Mouse (Mus musculus): ENCODE results near the gene Lbhd2. TPM values are rescaled to one million over a fixed set of nuclear protein-coding genes. Genes with fewer than 3 reads are reported as not detected.

Gene Lbhd2
- total and polyA plus RNA-seq, 3 experiments: not detected

DNA sequence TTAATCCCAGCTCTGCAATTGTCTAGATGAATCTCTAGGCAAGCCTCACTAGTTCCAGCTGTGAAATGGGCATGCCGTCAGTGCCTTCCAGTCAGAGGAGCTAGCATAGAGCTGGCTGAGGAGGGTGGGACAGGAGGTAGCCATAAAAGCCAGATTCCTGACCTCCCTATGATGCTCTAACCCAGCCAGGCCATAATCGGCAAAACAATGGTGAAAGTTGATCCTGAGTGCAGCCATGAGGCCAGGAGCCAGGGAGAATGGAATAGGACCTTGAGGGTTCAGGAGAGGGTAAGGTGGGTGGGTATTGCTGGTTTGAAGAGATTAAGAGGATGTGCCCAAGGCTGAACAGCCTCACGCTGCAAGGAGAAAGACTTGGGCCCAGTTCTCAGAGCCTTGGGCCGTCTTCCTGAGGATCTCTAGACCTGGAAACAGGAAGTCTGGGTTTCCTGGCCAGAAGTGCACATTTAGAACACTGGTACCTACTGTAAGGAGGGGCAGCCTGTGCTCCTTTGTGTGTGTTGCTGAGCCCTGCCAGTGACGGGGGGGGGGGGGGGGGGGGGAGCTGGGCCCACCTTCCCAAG is 26.2 kb downstream of the Lbhd2 start:
- Histone ChIP-seq H3K4me2 (ENCODE audit: insufficient read depth, low read depth, poor library complexity, severe bottlenecking) (no peak overlapping the region), H3K79me2 (replicated peaks; ENCODE audit: control insufficient read depth, extremely low read depth, insufficient read depth, poor library complexity, severe bottlenecking) (no peaks in the 10 kb centered on the region), H3K4me1 (ENCODE audit: control insufficient read depth in 1 of 2, insufficient read depth in 2 of 2) (peaks cover 37 to 79% of the 10 kb centered on the region in 2 experiments), H3K9me3 (replicated peaks; ENCODE audit: low read length) (peaks cover 8% of the 10 kb centered on the region), H3K9ac (ENCODE audit: insufficient read depth, low read depth) (no peak overlapping the region), H3K27me3 (replicated peaks) (peaks cover 41% of the 10 kb centered on the region), H3K36me3 (replicated peaks in 1 of 2; ENCODE audit: control insufficient read depth in 1 of 2, insufficient read depth in 1 of 2, low read length in 1 of 2) (no peaks in the 10 kb centered on the region), H3K27ac (ENCODE audit: insufficient read depth, low read depth) (no peak overlapping the region), H3K4me3 (replicated peaks in 1 of 3; ENCODE audit: low read depth in 2 of 3, low read length in 2 of 3, poor library complexity in 1 of 3) (no peak overlapping the region)
- TF ChIP-seq CHD2 (IDR thresholded peaks at IDR 0.05; ENCODE audit: low read length) (no peak), GABPA (IDR thresholded peaks at IDR 0.05; ENCODE audit: insufficient replicate concordance, low read depth, low read length) (no peak), MAZ (IDR thresholded peaks at IDR 0.05; ENCODE audit: low read depth, low read length) (no peak), RCOR1 (conservative IDR thresholded peaks at IDR 0.05; ENCODE audit: low read depth, low read length) (no peak)
- DNase-seq (ENCODE audit: extremely low read depth): no peak
- dilution Hi-C loops (cut with MboI; ENCODE audit: extremely low pct_ligation_motif_present, extremely low pct_unique_long_range_greater_than_20kb, low sequenced_read_pairs): no loop called here
- in situ Hi-C loops (cut with MboI; ENCODE audit: low pct_ligation_motif_present, low pct_unique_long_range_greater_than_20kb, low sequenced_read_pairs): no loop called here

GRCm38 (mm10) chr12:111434164-111434744 is 27.6 kb downstream of the Lbhd2 start:
- H3K9me3 ChIP-seq (replicated peaks; ENCODE audit: low read length): no peaks in the 10 kb centered on the region
- no peak overlapping the region for H3K4me3 ChIP-seq (replicated peaks in 1 of 3; ENCODE audit: low read depth in 2 of 3, low read length in 2 of 3, poor library complexity in 1 of 3)
- H3K4me2 ChIP-seq (ENCODE audit: insufficient read depth, low read depth, poor library complexity, severe bottlenecking): no peak overlapping the region
- H3K27me3 ChIP-seq (replicated peaks): peaks cover 34% of the 10 kb centered on the region
- H3K9ac ChIP-seq (ENCODE audit: insufficient read depth, low read depth): no peak overlapping the region
- TF ChIP-seq PAX5 (IDR thresholded peaks at IDR 0.05; ENCODE audit: low read length) (no peak), ELF1 (IDR thresholded peaks at IDR 0.05; ENCODE audit: low read depth, low read length) (no peak), RAD21 (IDR thresholded peaks at IDR 0.05; ENCODE audit: low read depth, low read length) (no peak), MAX (IDR thresholded peaks at IDR 0.05; ENCODE audit: low read length) (no peak), SIN3A (IDR thresholded peaks at IDR 0.05; ENCODE audit: low read length) (no peak), HCFC1 (IDR thresholded peaks at IDR 0.05; ENCODE audit: low read depth, low read length) (no peak), CHD2 (IDR thresholded peaks at IDR 0.05; ENCODE audit: low read length) (no peak), USF2 (conservative IDR thresholded peaks at IDR 0.05; ENCODE audit: low read depth, low read length) (no peak), MAZ (IDR thresholded peaks at IDR 0.05; ENCODE audit: low read depth, low read length) (no peak), BHLHE40 (IDR thresholded peaks at IDR 0.05; ENCODE audit: low read depth, low read length) (no peak), KAT2A (IDR thresholded peaks at IDR 0.05; ENCODE audit: insufficient replicate concordance, low read length) (no peak), NRF1 (IDR thresholded peaks at IDR 0.05; ENCODE audit: low read depth, low read length) (no peak), MAFK (IDR thresholded peaks at IDR 0.05; ENCODE audit: insufficient replicate concordance, low read length) (no peak), CTCF (conservative IDR thresholded peaks at IDR 0.05 in 1 of 2, IDR thresholded peaks at IDR 0.05 in 1 of 2; ENCODE audit: low read depth in 2 of 2, low read length in 2 of 2) (no peak), CHD1 (IDR thresholded peaks at IDR 0.05; ENCODE audit: low read depth, low read length) (no peak)
- no peak overlapping the region for H3K27ac ChIP-seq (ENCODE audit: insufficient read depth, low read depth)
- no peak for DNase-seq (ENCODE audit: extremely low read depth)
- in situ Hi-C loops (cut with MboI; ENCODE audit: low pct_ligation_motif_present, low pct_unique_long_range_greater_than_20kb, low sequenced_read_pairs): no loop called here
- H3K36me3 ChIP-seq (replicated peaks in 1 of 2; ENCODE audit: control insufficient read depth in 1 of 2, insufficient read depth in 1 of 2, low read length in 1 of 2): no peaks in the 10 kb centered on the region
- H3K79me2 ChIP-seq (replicated peaks; ENCODE audit: control insufficient read depth, extremely low read depth, insufficient read depth, poor library complexity, severe bottlenecking): no peaks in the 10 kb centered on the region
- H3K4me1 ChIP-seq (ENCODE audit: control insufficient read depth in 1 of 2, insufficient read depth in 2 of 2): peaks cover 37 to 75% of the 10 kb centered on the region in 2 experiments
- dilution Hi-C loops (cut with MboI; ENCODE audit: extremely low pct_ligation_motif_present, extremely low pct_unique_long_range_greater_than_20kb, low sequenced_read_pairs): no loop called here
